Mouse (Mus musculus) kidney, adult 11 months (tissue): ENCODE results near the gene Ptgfrn.

Experiments used
- DNase-seq: peaks from one replicate; pipeline ENCODE4 v3.0.0; 2022

The Ptgfrn gene

GRCm38 (mm10) chr3:100997785-100998570, 112.1 kb downstream of the Ptgfrn start:
- DNase-seq: no peak

GRCm38 (mm10) chr3:100994252-100994651, 115.8 kb downstream of the Ptgfrn start:
- no peak for DNase-seq

GRCm38 (mm10) chr3:100993718-100994117, 116.4 kb downstream of the Ptgfrn start:
- DNase-seq: peak; percentile 11

- DNase-seq: no peak
These were observed 116.9 kb downstream of the Ptgfrn start for GRCm38 (mm10) chr3:100993158-100993557.
